Mouse (Mus musculus): Measurements from ENCODE around the gene Spata17. TPM values are rescaled to one million over a fixed set of nuclear protein-coding genes. Genes with fewer than 3 reads are reported as not detected.

Spata17 gene
- polyA plus RNA-seq, 1 experiment: 2.5 TPM

- Histone ChIP-seq H3K4me1 (ENCODE audit: control insufficient read depth, insufficient read depth, low read length) (no peaks in the 10 kb centered on the region), H3K4me3 (replicated peaks; ENCODE audit: extremely low read depth, low read depth, low read length) (no peak overlapping the region)
- TF ChIP-seq POLR2A (IDR thresholded peaks at IDR 0.05; ENCODE audit: borderline replicate concordance, extremely low read depth, low read depth, low read length) (no peak), CTCF (IDR thresholded peaks at IDR 0.05; ENCODE audit: insufficient read depth, low read length) (no peak)
- WGBS: 72% methylated on average over 7 of the region's 7 CpGs
- no peak for DNase-seq
Observed at GRCm38 (mm10) chr1:187232996-187233615, 17.8 kb upstream of the Spata17 start.

- H3K4me3 ChIP-seq (replicated peaks; ENCODE audit: extremely low read depth, low read depth, low read length): no peak overlapping the region
- no peak for TF ChIP-seq CTCF (IDR thresholded peaks at IDR 0.05; ENCODE audit: insufficient read depth, low read length)
- no peak for TF ChIP-seq POLR2A (IDR thresholded peaks at IDR 0.05; ENCODE audit: borderline replicate concordance, extremely low read depth, low read depth, low read length)
- no peak for DNase-seq
- no peaks in the 10 kb centered on the region; the same call in 1 of the 2 replicates for H3K4me1 ChIP-seq (ENCODE audit: control insufficient read depth, insufficient read depth, low read length)
- 64% methylated on average over 14 of the region's 14 CpGs for WGBS
Observed at GRCm38 (mm10) chr1:187232196-187232955, 17.1 kb upstream of the Spata17 start.

DNA sequence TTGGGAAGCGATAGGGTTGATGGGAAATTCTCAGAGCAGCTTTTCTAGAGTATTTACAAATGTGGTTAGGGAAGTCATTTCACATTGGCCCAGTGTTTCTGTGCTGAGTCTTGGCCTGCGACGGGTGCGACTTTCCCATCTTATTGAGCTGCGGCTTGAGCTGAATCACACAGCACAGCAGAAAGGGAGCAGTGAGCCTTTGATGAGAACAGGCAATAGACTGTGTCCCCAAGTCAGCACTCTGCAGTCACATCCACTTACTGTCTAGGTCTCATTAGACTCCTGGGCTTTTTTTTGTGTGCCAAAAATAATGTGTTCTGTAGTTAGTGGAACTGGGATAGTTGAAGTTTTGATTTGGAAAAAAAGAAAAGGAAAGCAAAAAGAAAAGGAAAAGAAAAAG is 15.0 kb upstream of the Spata17 start:
- Histone ChIP-seq H3K4me3 (replicated peaks; ENCODE audit: extremely low read depth, low read depth, low read length) (no peak overlapping the region), H3K4me1 (ENCODE audit: control insufficient read depth, insufficient read depth, low read length) (peaks cover 11% of the 10 kb centered on the region)
- no peak for TF ChIP-seq CTCF (IDR thresholded peaks at IDR 0.05; ENCODE audit: insufficient read depth, low read length)
- no peak for TF ChIP-seq POLR2A (IDR thresholded peaks at IDR 0.05; ENCODE audit: borderline replicate concordance, extremely low read depth, low read depth, low read length)
- DNase-seq: no peak
- 90% methylated on average over 5 of the region's 5 CpGs for WGBS

GRCm38 (mm10) chr1:187228414-187229146 is 13.3 kb upstream of the Spata17 start:
- Histone ChIP-seq H3K4me1 (ENCODE audit: control insufficient read depth, insufficient read depth, low read length) (peaks cover 11% of the 10 kb centered on the region), H3K4me3 (replicated peaks; ENCODE audit: extremely low read depth, low read depth, low read length) (no peak overlapping the region)
- no peak for TF ChIP-seq CTCF (IDR thresholded peaks at IDR 0.05; ENCODE audit: insufficient read depth, low read length)
- no peak for TF ChIP-seq POLR2A (IDR thresholded peaks at IDR 0.05; ENCODE audit: borderline replicate concordance, extremely low read depth, low read depth, low read length)
- DNase-seq: no peak
- WGBS: 69% methylated on average over 13 of the region's 13 CpGs

GRCm38 (mm10) chr1:187226328-187227025 is 11.2 kb upstream of the Spata17 start:
- Histone ChIP-seq H3K4me1 (ENCODE audit: control insufficient read depth, insufficient read depth, low read length) (peaks cover 11% of the 10 kb centered on the region), H3K4me3 (replicated peaks; ENCODE audit: extremely low read depth, low read depth, low read length) (no peak overlapping the region)
- TF ChIP-seq CTCF (IDR thresholded peaks at IDR 0.05; ENCODE audit: insufficient read depth, low read length) (no peak), POLR2A (IDR thresholded peaks at IDR 0.05; ENCODE audit: borderline replicate concordance, extremely low read depth, low read depth, low read length) (no peak)
- no peak for DNase-seq
- 51% methylated on average over 11 of the region's 11 CpGs for WGBS

DNA sequence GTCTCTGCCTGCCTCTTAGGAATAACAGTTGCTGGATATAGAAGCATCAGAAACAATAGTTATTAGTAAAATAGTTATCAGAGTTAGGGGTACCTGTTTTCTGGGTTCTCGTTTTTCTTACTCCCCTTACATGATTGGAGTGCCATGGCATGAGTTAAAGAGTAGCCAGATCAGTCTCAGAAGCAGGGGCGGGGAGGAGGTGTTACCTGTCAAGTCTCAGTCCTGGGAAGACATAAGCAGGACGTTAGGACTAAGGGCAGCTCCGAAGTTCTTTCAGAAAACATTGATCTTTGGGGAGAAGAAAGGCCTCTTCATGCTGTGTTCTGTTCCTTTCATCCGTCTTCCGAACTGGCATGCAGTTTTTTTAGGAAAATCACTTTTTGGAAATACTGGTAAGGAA is 5.5 kb upstream of the Spata17 start:
- WGBS: 78% methylated on average over 6 of the region's 6 CpGs
- Histone ChIP-seq H3K4me1 (ENCODE audit: control insufficient read depth, insufficient read depth, low read length) (0 out of 2 replicates have a peak, but pooled peaks cover 2% of the 10 kb centered on the region), H3K4me3 (replicated peaks; ENCODE audit: extremely low read depth, low read depth, low read length) (no peak overlapping the region)
- DNase-seq: no peak
- TF ChIP-seq POLR2A (IDR thresholded peaks at IDR 0.05; ENCODE audit: borderline replicate concordance, extremely low read depth, low read depth, low read length) (no peak), CTCF (IDR thresholded peaks at IDR 0.05; ENCODE audit: insufficient read depth, low read length) (no peak)

DNA sequence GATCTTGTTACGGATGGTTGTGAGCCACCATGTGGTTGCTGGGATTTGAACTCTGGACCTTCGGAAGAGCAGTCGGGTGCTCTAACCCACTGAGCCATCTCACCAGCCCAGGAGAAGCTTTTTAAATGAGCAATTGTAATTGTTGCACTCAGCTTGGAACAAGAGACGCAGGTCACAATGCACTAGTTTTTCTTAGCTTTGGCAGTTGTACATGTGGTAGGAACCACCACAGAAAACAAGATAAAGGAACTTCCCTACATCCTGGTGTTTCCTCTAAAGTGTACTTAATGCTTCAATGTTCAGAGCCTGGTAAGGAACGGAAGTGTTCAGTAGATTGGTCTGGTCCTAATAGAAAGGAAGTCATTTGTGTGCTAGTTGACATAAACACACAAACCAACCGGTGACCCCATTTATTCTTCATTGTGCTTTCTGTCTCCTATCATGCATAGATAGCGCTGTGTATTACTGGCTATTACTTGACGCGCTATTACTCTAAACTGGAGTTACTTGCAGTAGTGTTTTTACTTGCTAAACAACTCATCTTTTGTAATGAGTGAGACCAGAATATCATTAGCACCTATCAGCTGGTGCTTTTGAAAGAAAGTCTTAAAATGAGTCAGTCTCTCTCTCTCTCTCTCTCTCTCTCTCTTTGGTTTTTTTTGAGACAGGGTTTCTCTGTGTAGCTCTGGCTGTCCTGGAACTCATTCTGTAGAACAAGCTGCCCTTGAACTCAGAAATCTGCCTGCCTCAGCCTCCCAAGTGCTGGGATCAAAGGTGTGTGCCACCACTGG is 1.6 kb upstream of the Spata17 start:
- no peak for TF ChIP-seq CTCF (IDR thresholded peaks at IDR 0.05; ENCODE audit: insufficient read depth, low read length)
- no peak for TF ChIP-seq POLR2A (IDR thresholded peaks at IDR 0.05; ENCODE audit: borderline replicate concordance, extremely low read depth, low read depth, low read length)
- WGBS: 67% methylated on average over 9 of the region's 9 CpGs
- DNase-seq: no peak
- 0 out of 2 replicates have a peak, but pooled peaks cover 2% of the 10 kb centered on the region for H3K4me1 ChIP-seq (ENCODE audit: control insufficient read depth, insufficient read depth, low read length)
- no peak overlapping the region for H3K4me3 ChIP-seq (replicated peaks; ENCODE audit: extremely low read depth, low read depth, low read length)

GRCm38 (mm10) chr1:187210736-187211135 is 4.5 kb downstream of the Spata17 start:
- no peaks in the 10 kb centered on the region for H3K4me1 ChIP-seq (ENCODE audit: control insufficient read depth, insufficient read depth, low read length)
- no peak overlapping the region for H3K4me3 ChIP-seq (replicated peaks; ENCODE audit: extremely low read depth, low read depth, low read length)
- no peak for DNase-seq
- WGBS: 82% methylated on average over 4 of the region's 4 CpGs
- no peak for TF ChIP-seq POLR2A (IDR thresholded peaks at IDR 0.05; ENCODE audit: borderline replicate concordance, extremely low read depth, low read depth, low read length)
- no peak for TF ChIP-seq CTCF (IDR thresholded peaks at IDR 0.05; ENCODE audit: insufficient read depth, low read length)

Measured in lung, adult 2 months (tissue).